Mouse (Mus musculus) heart, embryonic 11.5 days (tissue): ENCODE data around the gene Slc25a10. TPM values are rescaled to one million over a fixed set of nuclear protein-coding genes. Genes with fewer than 3 reads are reported as not detected.

Experiments
- ATAC-seq: fragments of 200-750 bp; cut with Nextera tagmentation; replicated peaks from 2 replicates; pipeline ENCODE4 v1.8.0; 2017; ENCODE audit warnings: moderate library complexity; ENCODE audit not compliant: insufficient number of reproducible peaks, low FRiP score, low TSS enrichment
- H3K27ac ChIP-seq: fragments of 300-500 bp; sonication (generic); 2 replicates; pipeline ENCODE4 v1.5.1; 2014; ENCODE audit warnings: mild to moderate bottlenecking, low read depth, low read length
- H3K27me3 ChIP-seq: fragments of 300-500 bp; sonication (generic); 2 replicates; pipeline ENCODE4 v1.6.1; 2014; ENCODE audit warnings: mild to moderate bottlenecking, low read length, mixed read lengths; ENCODE audit not compliant: control insufficient read depth, insufficient read depth
- H3K36me3 ChIP-seq: fragments of 300-500 bp; sonication (generic); 2 replicates; pipeline ENCODE4 v1.6.1; 2014; ENCODE audit warnings: mild to moderate bottlenecking, low read length, moderate library complexity, mixed read lengths; ENCODE audit not compliant: control insufficient read depth, insufficient read depth
- H3K4me1 ChIP-seq: fragments of 300-500 bp; sonication (generic); 2 replicates; pipeline ENCODE4 v1.6.1; 2014; ENCODE audit warnings: low read length; ENCODE audit not compliant: control insufficient read depth, insufficient read depth
- H3K4me2 ChIP-seq: fragments of 300-500 bp; sonication (generic); 2 replicates; pipeline ENCODE4 v1.6.1; 2014; ENCODE audit warnings: mild to moderate bottlenecking, moderate library complexity
- H3K4me3 ChIP-seq: fragments of 300-500 bp; sonication (generic); 2 replicates; pipeline ENCODE4 v1.5.1; 2014; ENCODE audit warnings: low read depth, low read length
- H3K9ac ChIP-seq: fragments of 300-500 bp; sonication (generic); 2 replicates; pipeline ENCODE4 v1.6.1; 2014; ENCODE audit warnings: mild to moderate bottlenecking, low read depth, low read length, moderate library complexity
- H3K9me3 ChIP-seq: fragments of 300-500 bp; sonication (generic); replicated peaks from 2 replicates; pipeline ENCODE4 v1.6.1; 2016; ENCODE audit warnings: low read length; ENCODE audit not compliant: control insufficient read depth
- WGBS: fragments of 180-500 bp; shearing (Covaris S2); extraction: QIAGEN DNeasy Blood & Tissue Kit; methylation state at CpG from one replicate; pipeline ENCODE4 v1.1.7; 2014; ENCODE audit not compliant: insufficient replicate concordance; 5-methylcytosine and 5-hydroxymethylcytosine counted together
- polyA plus RNA-seq: library from polyadenylated mRNA; unstranded; fragments of >200 nt; fragmentation: Nextera tagmentation; extraction: Ambion mirVana; gene quantifications from 2 replicates; pipeline ENCODE4 v1.2.1, GENCODE M21; 2014

Gene Slc25a10
- polyA plus RNA-seq, 1 experiment from 2014 or later = 44.2 TPM

DNA sequence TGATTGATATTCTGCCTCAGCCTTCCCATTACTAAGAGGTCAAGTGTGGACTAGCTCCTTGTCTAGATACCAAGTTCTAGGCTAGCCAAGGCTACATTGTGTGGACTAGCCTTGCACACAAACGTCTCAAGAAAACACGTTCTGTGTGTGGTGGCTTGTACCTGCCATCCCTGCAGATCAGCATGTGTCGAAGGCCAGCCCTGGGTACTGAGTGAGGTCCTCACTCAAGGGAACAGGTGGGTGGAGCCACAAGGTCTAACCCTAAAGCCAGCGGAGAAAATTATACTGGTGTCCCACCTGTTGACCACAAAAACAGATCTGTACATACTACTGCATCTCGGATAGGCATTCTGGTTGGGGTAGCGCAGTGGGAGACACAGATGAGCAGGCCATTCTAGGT, 8.3 kb downstream of the Slc25a10 start:
- no peak for ATAC-seq
- Histone ChIP-seq H3K4me3 (no peak overlapping the region), H3K4me2 (no peak overlapping the region), H3K9ac (no peak overlapping the region), H3K36me3 (peaks cover 16% of the 10 kb centered on the region), H3K27me3 (no peaks in the 10 kb centered on the region), H3K9me3 (no peaks in the 10 kb centered on the region), H3K4me1 (no peaks in the 10 kb centered on the region; the same call in 1 of the 2 replicates), H3K27ac (no peak overlapping the region)
- 73% methylated on average over 6 of the region's 6 CpGs for WGBS

GRCm38 (mm10) chr11:120500357-120500756, 8.7 kb downstream of the Slc25a10 start:
- Histone ChIP-seq H3K4me2 (no peak overlapping the region), H3K9ac (no peak overlapping the region), H3K27ac (no peak overlapping the region), H3K4me1 (no peaks in the 10 kb centered on the region; the same call in 1 of the 2 replicates), H3K4me3 (no peak overlapping the region), H3K27me3 (no peaks in the 10 kb centered on the region), H3K36me3 (peaks cover 13% of the 10 kb centered on the region), H3K9me3 (no peaks in the 10 kb centered on the region)
- 9% methylated on average over 3 of the region's 3 CpGs for WGBS
- no peak for ATAC-seq

DNA sequence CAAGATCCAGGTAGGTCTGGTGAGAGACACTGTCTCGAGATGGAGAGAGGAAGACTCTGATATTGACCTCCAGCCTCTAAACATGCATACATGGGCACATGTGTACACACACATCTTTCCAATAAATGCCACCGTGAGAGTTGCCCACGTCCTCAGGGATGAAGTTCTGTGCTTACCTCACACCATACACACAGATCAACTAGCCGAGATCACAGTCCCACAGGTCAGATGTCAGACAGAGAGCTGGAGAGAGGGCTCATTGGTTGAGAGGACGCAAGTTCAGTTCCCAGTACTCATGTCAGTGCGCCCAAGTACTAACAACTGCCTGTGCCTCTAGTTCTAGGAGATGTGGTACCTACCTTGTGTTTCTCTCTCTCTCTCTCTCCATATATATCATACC, 9.4 kb downstream of the Slc25a10 start:
- Histone ChIP-seq H3K27me3 (no peaks in the 10 kb centered on the region), H3K4me1 (no peaks in the 10 kb centered on the region; the same call in 1 of the 2 replicates), H3K27ac (no peak overlapping the region), H3K9ac (no peak overlapping the region), H3K4me2 (no peak overlapping the region), H3K4me3 (no peak overlapping the region), H3K36me3 (peaks cover 9% of the 10 kb centered on the region), H3K9me3 (no peaks in the 10 kb centered on the region)
- WGBS = 63% methylated on average over 6 of the region's 6 CpGs
- no peak for ATAC-seq

- no peak for ATAC-seq
- H3K27me3 ChIP-seq = no peaks in the 10 kb centered on the region
Observed at GRCm38 (mm10) chr11:120501701-120502100, 10.1 kb downstream of the Slc25a10 start.

GRCm38 (mm10) chr11:120505661-120506060, 14.0 kb downstream of the Slc25a10 start:
- no peak for ATAC-seq
- no peaks in the 10 kb centered on the region for H3K27me3 ChIP-seq
- H3K4me1 ChIP-seq = peaks cover 3% of the 10 kb centered on the region; the same call in 1 of the 2 replicates
- no peak overlapping the region for H3K9ac ChIP-seq
- no peak overlapping the region for H3K4me2 ChIP-seq
- 75% methylated on average over 3 of the region's 3 CpGs for WGBS
- no peaks in the 10 kb centered on the region for H3K9me3 ChIP-seq
- H3K4me3 ChIP-seq = no peak overlapping the region
- H3K27ac ChIP-seq = no peak overlapping the region
- H3K36me3 ChIP-seq = no peaks in the 10 kb centered on the region

More at GRCm38 (mm10) chr11:120501701-120502100, 10.1 kb downstream of the Slc25a10 start:
- H3K4me2 ChIP-seq = no peak overlapping the region
- no peak overlapping the region for H3K4me3 ChIP-seq
- peaks cover 6% of the 10 kb centered on the region; the same call in 1 of the 2 replicates for H3K36me3 ChIP-seq
- 90% methylated on average over 4 of the region's 4 CpGs for WGBS
- no peaks in the 10 kb centered on the region for H3K9me3 ChIP-seq
- no peak overlapping the region for H3K27ac ChIP-seq
- no peaks in the 10 kb centered on the region; the same call in 1 of the 2 replicates for H3K4me1 ChIP-seq
- no peak overlapping the region for H3K9ac ChIP-seq

DNA sequence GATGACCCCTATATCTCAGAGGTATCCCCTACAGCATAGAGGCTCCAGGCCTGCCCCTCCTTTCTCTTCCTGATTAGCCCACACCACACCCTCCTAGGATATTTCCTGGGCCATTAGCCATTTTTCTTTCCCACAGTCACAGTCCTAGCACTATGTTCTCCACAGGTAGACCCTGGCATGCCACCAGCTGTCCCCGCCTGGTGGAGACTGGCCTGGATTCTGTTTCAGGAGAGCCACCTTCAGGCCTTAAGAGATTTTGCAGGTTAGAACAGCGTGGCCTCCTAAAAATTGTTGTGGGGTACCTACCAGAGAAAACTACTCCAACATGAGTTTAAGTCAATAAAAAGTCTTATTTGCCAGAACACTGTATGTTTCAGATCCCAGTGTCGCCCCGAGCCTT, 15.3 kb downstream of the Slc25a10 start:
- H3K9ac ChIP-seq = no peak overlapping the region
- ATAC-seq = no peak
- WGBS = 56% methylated on average over 4 of the region's 4 CpGs

DNA sequence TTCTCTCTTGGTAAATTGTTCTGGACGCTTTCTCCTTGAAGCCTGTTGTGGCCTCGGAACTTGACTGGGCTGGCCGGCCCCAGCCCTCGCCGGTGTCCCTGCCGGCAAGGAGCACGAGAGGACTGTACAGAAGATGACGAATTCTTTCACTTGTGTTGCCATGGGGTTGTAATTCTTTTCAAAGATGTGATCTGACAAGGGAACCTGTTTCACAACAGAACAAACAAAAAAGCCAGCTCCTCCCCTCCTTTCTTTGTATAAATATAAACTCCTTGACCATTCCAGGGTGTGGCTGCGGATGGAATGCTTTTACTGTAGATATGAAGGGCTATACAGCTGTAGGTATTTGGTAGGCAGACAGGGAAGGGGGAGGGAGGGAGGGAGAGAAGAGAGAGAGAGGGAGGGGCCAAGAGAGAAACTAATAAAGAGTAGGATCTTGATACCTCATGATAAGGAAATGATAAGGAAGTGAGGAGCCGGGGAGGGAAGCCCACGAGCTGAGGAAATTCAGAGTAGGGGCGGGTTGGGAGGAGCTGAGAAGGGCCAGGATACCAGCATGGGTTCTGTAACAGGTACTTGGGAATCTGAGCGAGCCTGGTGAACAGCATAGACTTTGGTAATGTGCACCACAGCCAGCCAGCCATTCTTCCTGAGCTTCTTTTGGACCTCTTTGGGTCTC, 16.1 kb downstream of the Slc25a10 start:
- Histone ChIP-seq H3K4me2 (no peak overlapping the region), H3K36me3 (no peaks in the 10 kb centered on the region), H3K27ac (no peak overlapping the region), H3K9me3 (no peaks in the 10 kb centered on the region), H3K4me1 (peaks cover 3% of the 10 kb centered on the region; the same call in 1 of the 2 replicates), H3K27me3 (no peaks in the 10 kb centered on the region), H3K4me3 (no peak overlapping the region), H3K9ac (no peak overlapping the region)
- no peak for ATAC-seq
- 66% methylated on average over 13 of the region's 13 CpGs for WGBS

More for the DNA sequence above, 15.3 kb downstream of the Slc25a10 start:
- H3K4me2 ChIP-seq = no peak overlapping the region
- no peak overlapping the region for H3K4me3 ChIP-seq
- no peaks in the 10 kb centered on the region for H3K36me3 ChIP-seq
- no peaks in the 10 kb centered on the region for H3K9me3 ChIP-seq
- peaks cover 3% of the 10 kb centered on the region; the same call in 1 of the 2 replicates for H3K4me1 ChIP-seq
- H3K27ac ChIP-seq = no peak overlapping the region
- H3K27me3 ChIP-seq = no peaks in the 10 kb centered on the region

- 75% methylated on average over 9 of the region's 9 CpGs for WGBS
- no peaks in the 10 kb centered on the region for H3K27me3 ChIP-seq
- peaks cover 3% of the 10 kb centered on the region; the same call in 1 of the 2 replicates for H3K4me1 ChIP-seq
- no peak for ATAC-seq
- H3K36me3 ChIP-seq = no peaks in the 10 kb centered on the region
- H3K4me2 ChIP-seq = no peak overlapping the region
- no peak overlapping the region for H3K9ac ChIP-seq
- no peaks in the 10 kb centered on the region for H3K9me3 ChIP-seq
- no peak overlapping the region for H3K4me3 ChIP-seq
- H3K27ac ChIP-seq = no peak overlapping the region
Observed at GRCm38 (mm10) chr11:120508290-120508870, 16.7 kb downstream of the Slc25a10 start.
